Mouse (Mus musculus) small intestine, adult 2 months (tissue): ENCODE data around the gene Kynu.

Experiments used
- CTCF ChIP-seq: fragments of 200-500 bp; IDR thresholded peaks from 2 replicates; pipeline ENCODE4 v1.5.1; 2012; ENCODE audit warnings: low read depth, mild to moderate bottlenecking, control low read depth, inconsistent platforms, low read length, moderate library complexity, mixed read lengths; ENCODE audit not compliant: insufficient replicate concordance, insufficient read length; ENCODE audit errors: extremely low read depth
- POLR2A ChIP-seq: fragments of 200-500 bp; IDR thresholded peaks from 2 replicates; pipeline ENCODE4 v1.6.1; 2012; ENCODE audit warnings: low read depth, mild to moderate bottlenecking, control low read depth, inconsistent platforms, low read length, moderate library complexity

GRCm38 (mm10) chr2:43728831-43729230 lies 173.7 kb downstream of the Kynu start:
- TF ChIP-seq CTCF (no peak), POLR2A (no peak)
